Comparison of ENCODE assay signal across 8 mouse cellular contexts in the genomic region with DNA sequence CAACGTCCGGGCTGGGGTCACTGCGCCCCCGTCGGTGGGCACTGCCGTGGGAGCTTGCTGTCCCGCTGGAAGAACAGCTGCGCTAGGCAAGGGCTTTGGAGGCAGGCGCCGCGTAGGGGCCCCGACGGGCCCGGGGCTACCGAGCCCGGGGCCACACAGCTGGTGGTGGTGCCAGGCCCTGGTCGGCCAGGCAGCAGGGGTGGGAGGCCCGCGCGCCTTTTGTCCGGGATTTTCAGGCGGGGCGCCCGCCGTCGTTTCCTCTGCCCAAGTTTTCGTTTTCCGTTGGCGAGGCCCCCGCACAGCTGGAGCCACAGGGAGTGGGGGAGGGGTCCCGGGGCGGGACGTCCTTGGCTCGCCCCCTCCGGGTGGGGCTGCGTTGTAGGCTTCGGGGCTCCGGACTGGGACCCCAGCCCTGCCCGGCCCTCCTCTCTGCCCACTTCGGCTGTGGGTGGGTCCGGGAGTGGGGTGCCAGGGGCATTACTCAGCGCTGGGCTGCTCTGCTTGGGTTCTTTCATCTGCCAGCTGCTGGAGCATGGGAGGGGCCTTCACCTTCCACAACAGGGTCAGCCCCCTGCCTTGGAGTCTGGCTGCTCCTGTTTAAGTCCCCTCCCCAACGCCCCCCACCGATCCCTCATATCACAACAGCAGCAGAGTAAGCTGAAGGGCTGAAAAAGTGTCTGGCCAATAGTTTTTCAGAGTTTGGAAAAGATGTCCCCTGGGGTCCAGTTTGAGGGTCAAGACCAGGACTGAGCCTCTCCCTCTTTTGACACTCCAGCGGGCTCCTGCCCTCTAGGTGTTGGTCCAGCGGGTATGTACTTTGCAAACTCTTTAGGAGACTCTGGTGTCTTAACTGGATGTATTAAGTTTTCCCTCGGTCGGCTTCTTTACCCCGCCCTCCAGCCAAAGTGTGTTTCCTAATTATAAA. TPM values are rescaled to one million over a fixed set of nuclear protein-coding genes. Genes with fewer than 3 reads are reported as not detected.
DNase-seq lines count a peak whose midpoint lies in the region; ATAC-seq and TF ChIP-seq lines count a peak whose summit lies in the region.

No protein-coding gene starts in this region.

- 2% methylated on average over 46 of the region's 49 CpGs for WGBS in kidney, embryonic 15.5 days
- WGBS in thymus, adult 2 months: 5% methylated on average over 49 of the region's 49 CpGs

- peaks cover 86% of the 10 kb centered on the region for H3K4me1 ChIP-seq in megakaryocyte, embryonic 14.5 days
- H3K4me1 ChIP-seq in kidney, embryonic 15.5 days: peaks cover 56% of the 10 kb centered on the region
- H3K4me1 ChIP-seq in thymus, adult 2 months (replicated peaks; ENCODE audit: control insufficient read depth, insufficient read depth, low read length): peaks cover 14% of the 10 kb centered on the region

- peak overlapping the region; percentile 83 for H3K27ac ChIP-seq in kidney, embryonic 15.5 days
- H3K27ac ChIP-seq in thymus, adult 2 months (ENCODE audit: control insufficient read depth, insufficient read depth, low read length): no peak overlapping the region

- peak overlapping the region; percentile 88 for H3K4me2 ChIP-seq in kidney, embryonic 15.5 days

- ATAC-seq in megakaryocyte, adult 5-6 weeks (ENCODE audit: poor library complexity, severe bottlenecking): no peak; the same call in 1 of the 2 replicates
- peak; percentile 67 for ATAC-seq in kidney, embryonic 15.5 days (replicated peaks; ENCODE audit: low FRiP score)

- H3K9ac ChIP-seq in kidney, embryonic 15.5 days: peak overlapping the region; percentile 77

- TF ChIP-seq CTCF in thymus, adult 2 months (IDR thresholded peaks at IDR 0.05; ENCODE audit: borderline replicate concordance, control insufficient read depth, extremely low read depth, insufficient read depth, low read length, poor library complexity): no peak

- H3K27me3 ChIP-seq in megakaryocyte, embryonic 14.5 days (replicated peaks): no peaks in the 10 kb centered on the region
- no peaks in the 10 kb centered on the region for H3K27me3 ChIP-seq in kidney, embryonic 15.5 days
- H3K27me3 ChIP-seq in thymus, adult 2 months (ENCODE audit: control insufficient read depth, insufficient read depth, low read length): no peaks in the 10 kb centered on the region

- DNase-seq in brain, adult 2 months (ENCODE audit: low read depth, low spot score): peak; percentile 81
- DNase-seq in heart, adult 18-20 months: peak; percentile 72 to 73
- peak; percentile 58 for DNase-seq in lung, postnatal 36 days
- DNase-seq in thymus, adult 2 months: peak; percentile 62
- no peak for DNase-seq in cerebellum, adult 11 months

- H3K9me3 ChIP-seq in megakaryocyte, embryonic 14.5 days: no peaks in the 10 kb centered on the region
- H3K9me3 ChIP-seq in kidney, embryonic 15.5 days (replicated peaks): no peaks in the 10 kb centered on the region

- H3K36me3 ChIP-seq in megakaryocyte, embryonic 14.5 days (replicated peaks; ENCODE audit: low read length): peaks cover 19% of the 10 kb centered on the region
- H3K36me3 ChIP-seq in kidney, embryonic 15.5 days: no peaks in the 10 kb centered on the region
- H3K36me3 ChIP-seq in thymus, adult 2 months (ENCODE audit: control insufficient read depth, insufficient read depth, low read length): no peaks in the 10 kb centered on the region

- H3K4me3 ChIP-seq in megakaryocyte, embryonic 14.5 days (replicated peaks): peak overlapping the region; percentile 96
- H3K4me3 ChIP-seq in kidney, embryonic 15.5 days (replicated peaks): peak overlapping the region; percentile 89
- peak overlapping the region; percentile 57 for H3K4me3 ChIP-seq in thymus, adult 2 months (ENCODE audit: control insufficient read depth, insufficient read depth, low read length)

- no peak for TF ChIP-seq POLR2A in thymus, adult 2 months (IDR thresholded peaks at IDR 0.05; ENCODE audit: control insufficient read depth, extremely low read depth, insufficient read depth, low read length, poor library complexity)

RNA-seq across cellular contexts. Expression of a gene that starts 0.6 kb away (rescaled TPM):
- 85.6 and 94.5 TPM in 2 replicates for polyA plus RNA-seq in megakaryocyte, embryonic 14.5 days (2012; ENCODE audit: insufficient read depth, low replicate concordance)
- total RNA-seq in megakaryocyte, adult 5-6 weeks (2015): 7.7 and 9.8 TPM in 2 replicates
- 5.8 and 9.4 TPM in 2 replicates for total RNA-seq in megakaryocyte, adult 5-6 weeks (2017)
- total RNA-seq in heart, adult 18-20 months (2021): 10 to 100 TPM; 12.5 to 13.5 TPM
- polyA plus RNA-seq in kidney, embryonic 15.5 days (2015; fragmentation: Nextera tagmentation; extraction: Ambion mirVana): 4.6 and 5.9 TPM in 2 replicates
- 13.3 and 18.0 TPM in 2 replicates for polyA plus RNA-seq in thymus, adult 2 months (2012; rRNA removed)

RNA-seq across cellular contexts. Expression of a gene that starts 53.6 kb away (rescaled TPM):
- polyA plus RNA-seq in megakaryocyte, embryonic 14.5 days (2012; ENCODE audit: insufficient read depth, low replicate concordance): 0.91 and 1.5 TPM in 2 replicates
- 4.0 and 4.4 TPM in 2 replicates for total RNA-seq in megakaryocyte, adult 5-6 weeks (2015)
- 7.6 and 8.5 TPM in 2 replicates for total RNA-seq in megakaryocyte, adult 5-6 weeks (2017)
- 10 to 100 TPM; 21.9 to 22.8 TPM for total RNA-seq in heart, adult 18-20 months (2021)
- polyA plus RNA-seq in kidney, embryonic 15.5 days (2015; fragmentation: Nextera tagmentation; extraction: Ambion mirVana): 3.8 and 3.9 TPM in 2 replicates
- 17.3 and 17.8 TPM in 2 replicates for polyA plus RNA-seq in thymus, adult 2 months (2012; rRNA removed)
